Mouse (Mus musculus) limb, embryonic 14.5 days (tissue): ENCODE results near the gene Snx5. TPM values are rescaled to one million over a fixed set of nuclear protein-coding genes. Genes with fewer than 3 reads are reported as not detected.

Source experiments
- ATAC-seq: fragments of 200-750 bp; cut with Nextera tagmentation; 2 replicates; pipeline ENCODE4 v1.8.0; 2017; ENCODE audit warnings: low read depth, moderate number of reproducible peaks, moderate TSS enrichment; ENCODE audit not compliant: low FRiP score
- DNase-seq: peaks from one replicate; pipeline ENCODE4 v3.0.0-alpha.2; 2015; ENCODE audit warnings: low spot score
- H3K27ac ChIP-seq: fragments of 300-500 bp; sonication (generic); replicated peaks from 2 replicates; pipeline ENCODE4 v1.5.1; 2014; ENCODE audit warnings: low read depth, mild to moderate bottlenecking, low read length, moderate library complexity, mixed read lengths
- H3K27me3 ChIP-seq: fragments of 300-500 bp; sonication (generic); 2 replicates; pipeline ENCODE4 v1.6.1; 2014; ENCODE audit warnings: low read length, mixed read lengths; ENCODE audit not compliant: control insufficient read depth, insufficient read depth
- H3K36me3 ChIP-seq: fragments of 300-500 bp; sonication (generic); 2 replicates; pipeline ENCODE4 v1.6.1; 2014; ENCODE audit warnings: mild to moderate bottlenecking, low read length, moderate library complexity, mixed read lengths; ENCODE audit not compliant: control insufficient read depth, insufficient read depth
- H3K4me1 ChIP-seq: fragments of 300-500 bp; sonication (generic); 2 replicates; pipeline ENCODE4 v1.6.1; 2014; ENCODE audit warnings: antibody characterized with exemption, low read length, mixed read lengths; ENCODE audit not compliant: control insufficient read depth, insufficient read depth
- H3K4me2 ChIP-seq: fragments of 300-500 bp; sonication (generic); replicated peaks from 2 replicates; pipeline ENCODE4 v1.6.1; 2014; ENCODE audit warnings: low read depth, mild to moderate bottlenecking, low read length, moderate library complexity; ENCODE audit not compliant: severe bottlenecking
- H3K4me3 ChIP-seq: fragments of 300-500 bp; sonication (generic); replicated peaks from 2 replicates; pipeline ENCODE4 v1.5.1; 2014; ENCODE audit warnings: low read length
- H3K9ac ChIP-seq: fragments of 300-500 bp; sonication (generic); 2 replicates; pipeline ENCODE4 v1.6.1; 2014; ENCODE audit warnings: mild to moderate bottlenecking, low read depth, low read length, moderate library complexity; ENCODE audit not compliant: severe bottlenecking
- H3K9me3 ChIP-seq: fragments of 300-500 bp; sonication (generic); 2 replicates; pipeline ENCODE4 v1.6.1; 2016; ENCODE audit warnings: low read length; ENCODE audit not compliant: control insufficient read depth
- POLR2A ChIP-seq: fragments of 200-500 bp; IDR thresholded peaks from 2 replicates; pipeline ENCODE4 v1.8.0; 2012; ENCODE audit warnings: inconsistent platforms, mild to moderate bottlenecking, moderate library complexity, borderline replicate concordance; ENCODE audit not compliant: insufficient read depth, insufficient read length; ENCODE audit errors: extremely low read depth
- WGBS: fragments of 180-500 bp; shearing (Covaris S2); extraction: QIAGEN DNeasy Blood & Tissue Kit; methylation state at CpG from one replicate; pipeline ENCODE4 v1.1.7; 2014; 5-methylcytosine and 5-hydroxymethylcytosine counted together
- polyA plus RNA-seq, 2 experiments: library from polyadenylated mRNA; depleted of rRNA in 1 of 2; stranded (reverse) in 1 of 2; unstranded in 1 of 2; fragments of >200 nt; fragmentation: Nextera tagmentation in 1 of 2; extraction: Ambion mirVana in 1 of 2; gene quantifications; 2 replicates each; pipeline versions ENCODE4 v1.2.1 to v1.2.3; 2012 to 2014

The Snx5 gene
- polyA plus RNA-seq, 2 experiments = 130 to 153 TPM

- ATAC-seq = no peak
- no peak overlapping the region for H3K4me3 ChIP-seq
- H3K27me3 ChIP-seq = no peaks in the 10 kb centered on the region
- no peaks in the 10 kb centered on the region for H3K36me3 ChIP-seq
- TF ChIP-seq POLR2A = no peak
- no peak for DNase-seq
- no peak overlapping the region for H3K9ac ChIP-seq
- 58% methylated on average over 2 of the region's 2 CpGs for WGBS
- no peak overlapping the region for H3K4me2 ChIP-seq
- H3K4me1 ChIP-seq = peaks cover 27% of the 10 kb centered on the region
- no peak overlapping the region for H3K27ac ChIP-seq
- no peaks in the 10 kb centered on the region for H3K9me3 ChIP-seq
These were observed 31.4 kb downstream of the Snx5 start for GRCm38 (mm10) chr2:144239318-144239717.

- Histone ChIP-seq H3K4me2 (no peak overlapping the region), H3K4me1 (peaks cover 27% of the 10 kb centered on the region), H3K27me3 (no peaks in the 10 kb centered on the region), H3K36me3 (no peaks in the 10 kb centered on the region), H3K9me3 (no peaks in the 10 kb centered on the region), H3K4me3 (no peak overlapping the region), H3K9ac (no peak overlapping the region), H3K27ac (0 out of 2 replicates have a peak overlapping the region, but pooled peaks have one; percentile 19)
- 62% methylated on average over 6 of the region's 6 CpGs for WGBS
- DNase-seq (peak; percentile 52), ATAC-seq (peak; percentile 14)
- no peak for TF ChIP-seq POLR2A
These were observed 32.4 kb downstream of the Snx5 start for GRCm38 (mm10) chr2:144238341-144238740.

GRCm38 (mm10) chr2:144236791-144237584 lies 33.7 kb downstream of the Snx5 start:
- WGBS = 58% methylated on average over 9 of the region's 9 CpGs
- TF ChIP-seq POLR2A = no peak
- ATAC-seq = no peak

GRCm38 (mm10) chr2:144235776-144236175 lies 34.9 kb downstream of the Snx5 start:
- Histone ChIP-seq H3K9me3 (no peaks in the 10 kb centered on the region), H3K27ac (no peak overlapping the region), H3K4me3 (no peak overlapping the region), H3K36me3 (no peaks in the 10 kb centered on the region), H3K9ac (no peak overlapping the region), H3K27me3 (no peaks in the 10 kb centered on the region), H3K4me2 (no peak overlapping the region), H3K4me1 (peaks cover 23% of the 10 kb centered on the region)
- 34% methylated on average over 3 of the region's 3 CpGs for WGBS
- 0 out of 2 replicates have a peak, but pooled peaks have one; percentile 20 for ATAC-seq
- no peak for DNase-seq
- no peak for TF ChIP-seq POLR2A

More at GRCm38 (mm10) chr2:144236791-144237584, 33.7 kb downstream of the Snx5 start:
- DNase-seq = no peak
- no peak overlapping the region for H3K9ac ChIP-seq
- H3K4me2 ChIP-seq = no peak overlapping the region
- H3K4me1 ChIP-seq = peaks cover 27% of the 10 kb centered on the region
- no peak overlapping the region for H3K27ac ChIP-seq
- H3K4me3 ChIP-seq = no peak overlapping the region
- no peaks in the 10 kb centered on the region for H3K36me3 ChIP-seq
- H3K27me3 ChIP-seq = no peaks in the 10 kb centered on the region
- no peaks in the 10 kb centered on the region for H3K9me3 ChIP-seq

- Histone ChIP-seq H3K36me3 (no peaks in the 10 kb centered on the region), H3K27me3 (no peaks in the 10 kb centered on the region), H3K27ac (no peak overlapping the region), H3K4me3 (no peak overlapping the region), H3K9ac (no peak overlapping the region), H3K4me1 (peaks cover 11% of the 10 kb centered on the region; the same call in 1 of the 2 replicates), H3K4me2 (no peak overlapping the region), H3K9me3 (no peaks in the 10 kb centered on the region)
- TF ChIP-seq POLR2A = no peak
- WGBS = 75% methylated on average over 3 of the region's 3 CpGs
- DNase-seq (no peak), ATAC-seq (no peak)
These were observed 37.2 kb downstream of the Snx5 start for GRCm38 (mm10) chr2:144233534-144233933.
